ENCODE assay signal across 9 mouse cellular contexts in genomic region chr13:23269681-23270080, GRCm38 (mm10). TPM values are rescaled to one million over a fixed set of nuclear protein-coding genes. Genes with fewer than 3 reads are reported as not detected.
A peak's percentile ranks its signal among the peaks of the same experiment; 100 is the strongest.
DNase-seq lines count a peak whose midpoint lies in the region; ATAC-seq and TF ChIP-seq lines count a peak whose summit lies in the region.
"Had no signal": no experiment of that assay in that cellular context is flagged by ENCODE, and none has a peak within 500 bp of the region (broad histone marks: within the 10 kb centered on the region; RNA-seq: fewer than 3 reads in every experiment).

No protein-coding gene starts in this region.

- WGBS in embryonic facial prominence, embryonic 12.5 days = 24% methylated on average over 11 of the region's 11 CpGs
- 29% methylated on average over 11 of the region's 11 CpGs for WGBS in intestine, embryonic 16.5 days
- 29% methylated on average over 11 of the region's 11 CpGs for WGBS in neural tube, embryonic 12.5 days
- WGBS in cerebellum, adult 2 months = 27% methylated on average over 11 of the region's 11 CpGs

- peak overlapping the region; percentile 52 for H3K4me3 ChIP-seq in layer of hippocampus, adult 2 months
- H3K4me3 ChIP-seq in embryonic facial prominence, embryonic 12.5 days = peak overlapping the region; percentile 26; the same call in 1 of the 2 replicates
- H3K4me3 ChIP-seq in intestine, embryonic 16.5 days (ENCODE audit: low read length) = peak overlapping the region; percentile 36
- H3K4me3 ChIP-seq in neural tube, embryonic 12.5 days = peak overlapping the region; percentile 29; the same call in 1 of the 2 replicates
- no peak overlapping the region for H3K4me3 ChIP-seq in cerebellum, adult 2 months (replicated peaks; ENCODE audit: insufficient read depth, low read depth, low read length)

- no peaks in the 10 kb centered on the region for H3K9me3 ChIP-seq in embryonic facial prominence, embryonic 12.5 days
- H3K9me3 ChIP-seq in intestine, embryonic 16.5 days (ENCODE audit: control insufficient read depth, low read length) = no peaks in the 10 kb centered on the region
- H3K9me3 ChIP-seq in neural tube, embryonic 12.5 days = no peaks in the 10 kb centered on the region

- no peak for ATAC-seq in embryonic facial prominence, embryonic 12.5 days (ENCODE audit: insufficient number of reproducible peaks, insufficient read depth, low FRiP score, low TSS enrichment)
- no peak for ATAC-seq in intestine, embryonic 16.5 days
- peak; percentile 66; the same call in 1 of the 2 replicates for ATAC-seq in neural tube, embryonic 12.5 days (ENCODE audit: low FRiP score, low read depth)
- ATAC-seq in granulocyte monocyte progenitor cell, adult 5-6 weeks (replicated peaks; ENCODE audit: poor library complexity, severe bottlenecking) = no peak

- no peaks in the 10 kb centered on the region for H3K4me1 ChIP-seq in embryonic facial prominence, embryonic 12.5 days
- H3K4me1 ChIP-seq in intestine, embryonic 16.5 days (ENCODE audit: control insufficient read depth, insufficient read depth, low read length) = no peaks in the 10 kb centered on the region; the same call in 1 of the 2 replicates
- H3K4me1 ChIP-seq in neural tube, embryonic 12.5 days = no peaks in the 10 kb centered on the region
- H3K4me1 ChIP-seq in cerebellum, adult 2 months (ENCODE audit: control insufficient read depth, insufficient read depth, low read length) = no peaks in the 10 kb centered on the region

- no peaks in the 10 kb centered on the region for H3K27me3 ChIP-seq in embryonic facial prominence, embryonic 12.5 days
- H3K27me3 ChIP-seq in intestine, embryonic 16.5 days (replicated peaks; ENCODE audit: control insufficient read depth, insufficient read depth, low read length) = no peaks in the 10 kb centered on the region
- no peaks in the 10 kb centered on the region for H3K27me3 ChIP-seq in neural tube, embryonic 12.5 days (replicated peaks)
- no peaks in the 10 kb centered on the region for H3K27me3 ChIP-seq in cerebellum, adult 2 months (ENCODE audit: control insufficient read depth, insufficient read depth, low read length)

- no peak for TF ChIP-seq POLR2A in cerebellum, adult 2 months (IDR thresholded peaks at IDR 0.05; ENCODE audit: borderline replicate concordance, insufficient read depth, low read length)

- TF ChIP-seq CTCF in layer of hippocampus, adult 2 months (conservative IDR thresholded peaks at IDR 0.05) = no peak
- no peak for TF ChIP-seq CTCF in cerebellum, adult 2 months (IDR thresholded peaks at IDR 0.05; ENCODE audit: borderline replicate concordance, insufficient read depth, low read depth, low read length)

- no peaks in the 10 kb centered on the region for H3K36me3 ChIP-seq in embryonic facial prominence, embryonic 12.5 days
- H3K36me3 ChIP-seq in intestine, embryonic 16.5 days (ENCODE audit: control insufficient read depth, insufficient read depth, low read length) = no peaks in the 10 kb centered on the region
- H3K36me3 ChIP-seq in neural tube, embryonic 12.5 days = no peaks in the 10 kb centered on the region

- H3K27ac ChIP-seq in layer of hippocampus, adult 2 months = peak overlapping the region; percentile 75; the same call in 1 of the 2 replicates
- no peak overlapping the region for H3K27ac ChIP-seq in embryonic facial prominence, embryonic 12.5 days
- H3K27ac ChIP-seq in intestine, embryonic 16.5 days (ENCODE audit: low read length) = no peak overlapping the region
- no peak overlapping the region for H3K27ac ChIP-seq in neural tube, embryonic 12.5 days
- H3K27ac ChIP-seq in cerebellum, adult 2 months (ENCODE audit: insufficient read depth, low read length) = no peak overlapping the region

- peak overlapping the region; percentile 49 for H3K4me2 ChIP-seq in embryonic facial prominence, embryonic 12.5 days (replicated peaks)
- H3K4me2 ChIP-seq in intestine, embryonic 16.5 days (ENCODE audit: low read depth, low read length) = peak overlapping the region; percentile 43; the same call in 1 of the 2 replicates
- peak overlapping the region; percentile 57 for H3K4me2 ChIP-seq in neural tube, embryonic 12.5 days (replicated peaks)

- peak in 1 of 2 experiments; percentile 14 for DNase-seq in layer of hippocampus, adult 2 months (ENCODE audit: low spot score in 2 of 2)
- DNase-seq in layer of hippocampus, adult 11-12 months (ENCODE audit: low spot score) = no peak
- no peak for DNase-seq in cerebellum, adult 2 months
- no peak for DNase-seq in cerebellum, postnatal 4 days (ENCODE audit: low spot score in 2 of 2)

- H3K9ac ChIP-seq in embryonic facial prominence, embryonic 12.5 days = no peak overlapping the region
- no peak overlapping the region for H3K9ac ChIP-seq in intestine, embryonic 16.5 days (ENCODE audit: low read depth, low read length)
- no peak overlapping the region for H3K9ac ChIP-seq in neural tube, embryonic 12.5 days

RNA-seq across cellular contexts. Expression of gene Vmn1r223, which starts 22.7 kb away (rescaled TPM):
- total RNA-seq in layer of hippocampus, adult 2 months (2021) = not detected
- polyA plus RNA-seq in embryonic facial prominence, embryonic 12.5 days (2016; fragmentation: Nextera tagmentation; extraction: Ambion mirVana) = not detected in 2 replicates
- not detected in 2 replicates for polyA plus RNA-seq in intestine, embryonic 16.5 days (2015; fragmentation: Nextera tagmentation; extraction: Ambion mirVana)
- polyA plus RNA-seq in neural tube, embryonic 12.5 days (2016; fragmentation: Nextera tagmentation; extraction: Ambion mirVana) = 0.04 TPM in 1 of 2 replicates, not detected in the other
- polyA plus RNA-seq in cerebellum, adult 2 months (2012; rRNA removed) = not detected in 2 replicates
- not detected in 2 replicates for total RNA-seq in granulocyte monocyte progenitor cell, adult 5-6 weeks (2014; fragmentation: Nextera tagmentation)
- total RNA-seq in granulocyte monocyte progenitor cell, adult 5-6 weeks (2017) = not detected in 2 replicates
- total RNA-seq: hematopoietic stem cell, adult 5-6 weeks had no signal

RNA-seq across cellular contexts. Expression of gene Vmn1r222, which starts 33.9 kb away (rescaled TPM):
- not detected for total RNA-seq in layer of hippocampus, adult 2 months (2021)
- not detected in 2 replicates for polyA plus RNA-seq in embryonic facial prominence, embryonic 12.5 days (2016; fragmentation: Nextera tagmentation; extraction: Ambion mirVana)
- not detected in 2 replicates for polyA plus RNA-seq in intestine, embryonic 16.5 days (2015; fragmentation: Nextera tagmentation; extraction: Ambion mirVana)
- not detected in 2 replicates for polyA plus RNA-seq in neural tube, embryonic 12.5 days (2016; fragmentation: Nextera tagmentation; extraction: Ambion mirVana)
- polyA plus RNA-seq in cerebellum, adult 2 months (2012; rRNA removed) = not detected in 2 replicates
- total RNA-seq in granulocyte monocyte progenitor cell, adult 5-6 weeks (2014; fragmentation: Nextera tagmentation) = not detected in 2 replicates
- total RNA-seq in granulocyte monocyte progenitor cell, adult 5-6 weeks (2017) = not detected in 2 replicates
- total RNA-seq: hematopoietic stem cell, adult 5-6 weeks had no signal

RNA-seq across cellular contexts. Expression of gene Vmn1r221, which starts 55.8 kb away (rescaled TPM):
- total RNA-seq in layer of hippocampus, adult 2 months (2021) = not detected
- not detected in 2 replicates for polyA plus RNA-seq in embryonic facial prominence, embryonic 12.5 days (2016; fragmentation: Nextera tagmentation; extraction: Ambion mirVana)
- polyA plus RNA-seq in intestine, embryonic 16.5 days (2015; fragmentation: Nextera tagmentation; extraction: Ambion mirVana) = not detected in 2 replicates
- polyA plus RNA-seq in neural tube, embryonic 12.5 days (2016; fragmentation: Nextera tagmentation; extraction: Ambion mirVana) = not detected in 2 replicates
- not detected in 2 replicates for polyA plus RNA-seq in cerebellum, adult 2 months (2012; rRNA removed)
- not detected in 2 replicates for total RNA-seq in granulocyte monocyte progenitor cell, adult 5-6 weeks (2014; fragmentation: Nextera tagmentation)
- not detected in 2 replicates for total RNA-seq in granulocyte monocyte progenitor cell, adult 5-6 weeks (2017)
- total RNA-seq: hematopoietic stem cell, adult 5-6 weeks had no signal
